Mouse (Mus musculus) hindbrain, embryonic 11.5 days (tissue): Measurements from ENCODE around the gene Il12a. TPM values are rescaled to one million over a fixed set of nuclear protein-coding genes. Genes with fewer than 3 reads are reported as not detected.
"Not testable (repeated sequence)": the region's sequence is repeated elsewhere in the genome, so short reads cannot be mapped to it uniquely, and the experiment has no call there.

Experiments
- ATAC-seq: fragments of 200-750 bp; cut with Nextera tagmentation; 2 replicates; pipeline ENCODE4 v1.8.0; 2017; ENCODE audit warnings: mild to moderate bottlenecking, moderate TSS enrichment, moderate library complexity; ENCODE audit not compliant: low FRiP score
- DNase-seq: peaks from one replicate; pipeline ENCODE4 v3.0.0-alpha.2; 2015; ENCODE audit warnings: low spot score
- H3K27ac ChIP-seq: fragments of 300-500 bp; sonication (generic); 2 replicates; pipeline ENCODE4 v1.5.1; 2014; ENCODE audit warnings: mild to moderate bottlenecking, low read depth, low read length
- H3K27me3 ChIP-seq: fragments of 300-500 bp; sonication (generic); 2 replicates; pipeline ENCODE4 v1.6.1; 2014; ENCODE audit warnings: mild to moderate bottlenecking, low read length, moderate library complexity, mixed read lengths; ENCODE audit not compliant: control insufficient read depth, insufficient read depth
- H3K36me3 ChIP-seq: fragments of 300-500 bp; sonication (generic); 2 replicates; pipeline ENCODE4 v1.6.1; 2014; ENCODE audit warnings: mild to moderate bottlenecking, low read length, moderate library complexity, mixed read lengths; ENCODE audit not compliant: control insufficient read depth, insufficient read depth
- H3K4me1 ChIP-seq: fragments of 300-500 bp; sonication (generic); replicated peaks from 2 replicates; pipeline ENCODE4 v1.6.1; 2014; ENCODE audit warnings: low read length, mixed read lengths; ENCODE audit not compliant: control insufficient read depth, insufficient read depth
- H3K4me2 ChIP-seq: fragments of 300-500 bp; sonication (generic); replicated peaks from 2 replicates; pipeline ENCODE4 v1.6.1; 2014; ENCODE audit warnings: mild to moderate bottlenecking, low read depth, low read length
- H3K4me3 ChIP-seq: fragments of 300-500 bp; sonication (generic); 2 replicates; pipeline ENCODE4 v1.5.1; 2014; ENCODE audit warnings: low read depth, low read length
- H3K9ac ChIP-seq: fragments of 300-500 bp; sonication (generic); 2 replicates; pipeline ENCODE4 v1.6.1; 2014; ENCODE audit warnings: low read depth, low read length
- H3K9me3 ChIP-seq: fragments of 300-500 bp; sonication (generic); 2 replicates; pipeline ENCODE4 v1.6.1; 2016; ENCODE audit warnings: low read length; ENCODE audit not compliant: control insufficient read depth
- WGBS: fragments of 180-500 bp; shearing (Covaris S2); extraction: QIAGEN DNeasy Blood & Tissue Kit; methylation state at CpG from one replicate; pipeline ENCODE4 v1.1.7; 2014; 5-methylcytosine and 5-hydroxymethylcytosine counted together
- polyA plus RNA-seq: library from polyadenylated mRNA; unstranded; fragments of >200 nt; fragmentation: Nextera tagmentation; extraction: Ambion mirVana; gene quantifications from 2 replicates; pipeline ENCODE4 v1.2.1, GENCODE M21; 2014

The Il12a gene
- polyA plus RNA-seq, 1 experiment from 2014 or later, result 0.19 TPM

DNA sequence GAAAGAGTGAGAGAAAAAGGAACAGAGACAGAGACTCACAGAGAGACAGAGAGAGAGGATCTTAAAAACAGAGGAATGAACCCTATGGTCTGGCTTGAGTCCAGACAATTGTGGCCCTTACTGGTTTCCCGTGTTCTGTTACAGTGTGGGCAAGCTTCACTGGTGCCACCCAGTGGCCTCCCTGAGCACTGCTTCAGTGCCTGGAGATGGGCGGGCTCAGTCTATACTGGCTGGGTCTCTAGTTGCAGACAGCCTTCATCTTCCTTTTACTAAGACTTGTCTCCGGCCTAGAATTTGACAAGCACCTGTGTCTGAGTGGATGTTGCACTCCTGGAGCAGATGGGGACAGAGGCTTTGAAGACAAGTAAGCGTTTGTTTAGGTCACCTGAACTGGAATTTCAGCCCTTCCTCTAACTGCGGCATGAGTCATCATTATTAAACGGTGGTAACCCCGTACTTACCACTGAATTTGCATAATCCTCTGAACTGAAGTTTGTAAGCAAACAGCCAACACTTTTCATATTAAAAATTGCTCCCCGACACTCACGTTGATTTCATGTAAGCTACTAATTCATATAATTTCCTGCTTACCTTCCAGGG is 18.9 kb downstream of the Il12a start:
- 0 out of 2 replicates have a peak, but pooled peaks have one; percentile 56 for ATAC-seq
- no peaks in the 10 kb centered on the region for H3K27me3 ChIP-seq
- no peak overlapping the region for H3K4me2 ChIP-seq
- no peak overlapping the region for H3K4me3 ChIP-seq
- H3K9ac ChIP-seq, result no peak overlapping the region
- no peaks in the 10 kb centered on the region for H3K36me3 ChIP-seq
- H3K27ac ChIP-seq, result no peak overlapping the region
- no peaks in the 10 kb centered on the region for H3K4me1 ChIP-seq
- no peaks in the 10 kb centered on the region for H3K9me3 ChIP-seq
- peak; percentile 64 for DNase-seq
- WGBS, result 62% methylated on average over 9 of the region's 9 CpGs

GRCm38 (mm10) chr3:68710436-68710835 is 20.0 kb downstream of the Il12a start:
- ATAC-seq, result no peak
- H3K4me3 ChIP-seq, result no peak overlapping the region
- WGBS, result 85% methylated on average over 1 of the region's 1 CpGs
- H3K9ac ChIP-seq, result no peak overlapping the region
- H3K36me3 ChIP-seq, result no peaks in the 10 kb centered on the region
- no peaks in the 10 kb centered on the region for H3K27me3 ChIP-seq
- no peak overlapping the region for H3K27ac ChIP-seq
- DNase-seq, result no peak
- H3K4me1 ChIP-seq, result no peaks in the 10 kb centered on the region
- no peaks in the 10 kb centered on the region for H3K9me3 ChIP-seq
- H3K4me2 ChIP-seq, result no peak overlapping the region

DNA sequence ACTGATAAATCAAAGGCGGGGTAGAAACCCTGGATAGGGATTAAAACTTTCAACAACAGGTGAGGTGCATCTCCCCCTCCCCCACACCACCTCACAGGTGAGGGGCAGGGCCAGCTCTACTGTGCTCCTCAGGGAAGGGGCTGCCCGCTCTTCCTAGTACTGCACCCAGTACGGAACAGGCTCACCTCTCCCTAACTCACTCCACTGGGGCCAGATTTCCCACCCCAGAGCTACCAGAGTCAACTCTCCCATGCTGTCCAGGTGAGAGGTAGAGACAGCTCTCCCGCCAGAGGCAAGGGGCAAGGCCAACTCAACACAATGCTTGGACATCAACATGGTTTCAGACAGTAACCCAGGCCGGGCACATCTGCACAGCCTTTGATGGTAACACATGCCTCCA is 21.1 kb downstream of the Il12a start:
- no peak for DNase-seq
- no peak overlapping the region for H3K4me3 ChIP-seq
- no peaks in the 10 kb centered on the region for H3K27me3 ChIP-seq
- H3K4me1 ChIP-seq, result no peaks in the 10 kb centered on the region
- H3K36me3 ChIP-seq, result no peaks in the 10 kb centered on the region
- WGBS, result 81% methylated on average over 5 of the region's 5 CpGs
- no peak overlapping the region for H3K27ac ChIP-seq
- H3K9me3 ChIP-seq, result no peaks in the 10 kb centered on the region
- H3K4me2 ChIP-seq, result no peak overlapping the region
- H3K9ac ChIP-seq, result no peak overlapping the region
- no peak for ATAC-seq

GRCm38 (mm10) chr3:68713550-68713949 is 23.1 kb downstream of the Il12a start:
- H3K27ac ChIP-seq, result no peak overlapping the region

DNA sequence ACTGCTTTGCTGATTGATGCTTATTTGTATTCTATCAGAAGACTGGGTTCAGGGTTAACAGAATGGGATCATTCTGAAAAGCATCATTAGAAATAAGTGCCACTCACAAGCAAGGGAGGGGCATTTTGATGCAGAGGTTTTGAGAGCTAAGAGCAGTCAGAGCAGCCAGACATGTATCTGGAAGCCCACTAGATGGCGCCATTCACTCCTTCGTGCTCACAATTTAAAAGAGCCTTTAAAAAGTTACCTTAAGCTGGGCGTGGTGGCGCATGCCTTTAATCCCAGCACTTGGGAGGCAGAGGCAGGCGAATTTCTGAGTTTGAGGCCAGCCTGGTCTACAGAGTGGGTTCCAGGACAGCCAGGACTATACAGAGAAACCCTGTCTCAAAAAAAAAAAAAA is 26.9 kb downstream of the Il12a start:
- H3K27ac ChIP-seq, H3K9me3 ChIP-seq, H3K4me3 ChIP-seq, H3K27me3 ChIP-seq, H3K36me3 ChIP-seq, H3K4me1 ChIP-seq, H3K9ac ChIP-seq, H3K4me2 ChIP-seq, ATAC-seq: not testable (repeated sequence)
- 42% methylated on average over 5 of the region's 5 CpGs for WGBS
- peak; percentile 74 for DNase-seq

More at GRCm38 (mm10) chr3:68713550-68713949, 23.1 kb downstream of the Il12a start:
- H3K4me1 ChIP-seq, result no peaks in the 10 kb centered on the region
- ATAC-seq (no peak), DNase-seq (peak; percentile 81)
- no peaks in the 10 kb centered on the region for H3K9me3 ChIP-seq
- H3K9ac ChIP-seq, result no peak overlapping the region
- no peak overlapping the region for H3K4me3 ChIP-seq
- no peaks in the 10 kb centered on the region for H3K36me3 ChIP-seq
- H3K4me2 ChIP-seq, result no peak overlapping the region
- 9% methylated on average over 7 of the region's 7 CpGs for WGBS
- no peaks in the 10 kb centered on the region for H3K27me3 ChIP-seq

DNA sequence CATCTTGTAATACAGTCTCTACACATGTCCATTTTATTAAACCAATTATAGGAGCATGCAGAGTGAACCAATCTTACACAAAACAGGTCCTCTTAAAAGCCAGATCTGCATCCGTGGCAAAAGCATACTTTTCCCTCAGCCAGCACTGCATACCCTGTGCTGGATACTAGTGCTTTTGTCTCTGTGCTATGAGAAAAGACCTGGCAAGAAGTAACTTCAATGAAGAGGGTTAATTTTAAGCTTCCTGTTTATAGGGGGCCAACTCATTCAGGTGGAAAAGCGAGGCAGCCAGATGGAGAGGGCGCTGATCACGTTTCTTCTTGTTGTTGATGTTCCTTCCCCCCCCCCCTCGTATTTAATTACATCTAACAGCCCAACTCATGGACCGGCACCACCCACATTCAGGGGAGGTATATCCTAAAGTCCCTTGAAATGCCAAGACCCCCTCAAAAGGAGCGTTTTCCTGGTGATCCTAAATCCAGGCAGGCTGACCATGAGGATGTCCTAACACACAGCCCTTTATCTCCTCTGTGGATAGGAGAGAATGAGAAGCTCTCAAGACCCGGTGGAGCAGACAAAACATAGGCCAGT is 28.9 kb downstream of the Il12a start:
- no peak for ATAC-seq
- no peaks in the 10 kb centered on the region for H3K4me1 ChIP-seq
- no peak overlapping the region for H3K4me2 ChIP-seq
- H3K27ac ChIP-seq, result no peak overlapping the region
- no peaks in the 10 kb centered on the region for H3K27me3 ChIP-seq
- H3K4me3 ChIP-seq, result no peak overlapping the region
- no peaks in the 10 kb centered on the region for H3K9me3 ChIP-seq
- WGBS, result 69% methylated on average over 8 of the region's 8 CpGs
- H3K9ac ChIP-seq, result no peak overlapping the region
- DNase-seq, result no peak
- H3K36me3 ChIP-seq, result no peaks in the 10 kb centered on the region

DNA sequence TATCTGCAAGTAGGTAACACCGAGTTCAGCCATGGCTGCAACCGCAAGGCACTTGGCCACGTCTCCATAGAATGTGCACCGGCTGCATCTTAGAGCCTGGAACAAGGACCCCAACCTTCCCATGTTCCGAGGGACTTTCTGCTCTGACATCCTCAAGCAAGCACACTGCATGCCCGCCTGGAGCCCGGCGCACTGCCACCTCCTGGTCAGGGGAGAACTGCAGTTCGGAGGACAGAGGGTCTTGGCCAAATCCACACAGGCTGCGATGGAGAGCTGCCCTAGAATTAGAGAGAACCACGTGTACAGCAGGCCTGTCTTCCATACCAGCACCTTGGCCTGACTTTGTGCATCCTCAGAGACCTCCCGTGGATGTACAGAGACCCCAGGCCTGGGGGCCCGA is 29.8 kb downstream of the Il12a start:
- Histone ChIP-seq H3K36me3 (no peaks in the 10 kb centered on the region), H3K4me3 (no peak overlapping the region), H3K27ac (no peak overlapping the region), H3K9me3 (no peaks in the 10 kb centered on the region), H3K4me2 (no peak overlapping the region), H3K9ac (no peak overlapping the region), H3K27me3 (no peaks in the 10 kb centered on the region), H3K4me1 (no peaks in the 10 kb centered on the region)
- ATAC-seq (peak; percentile 60; the same call in 1 of the 2 replicates), DNase-seq (peak; percentile 72)
- WGBS, result 37% methylated on average over 13 of the region's 13 CpGs

DNA sequence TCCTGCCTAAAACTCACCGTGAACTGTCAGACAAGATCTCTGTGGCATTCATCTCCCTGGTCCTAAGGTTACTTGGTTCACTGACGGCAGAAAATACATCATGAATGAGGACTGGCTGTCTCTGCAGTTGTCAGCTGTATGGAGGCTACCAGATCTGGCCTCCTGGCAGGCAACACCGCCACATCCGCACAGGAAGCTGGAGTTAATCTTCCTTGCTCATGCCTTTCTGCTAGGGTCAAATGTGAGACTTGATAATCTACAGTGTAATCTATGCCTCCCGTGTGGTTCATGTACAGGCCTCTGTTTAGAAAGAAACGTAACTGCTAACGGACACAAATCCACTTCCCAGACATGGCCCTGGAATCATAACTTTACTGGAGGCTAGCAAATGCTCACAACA is 51.5 kb downstream of the Il12a start:
- Histone ChIP-seq H3K27me3 (no peaks in the 10 kb centered on the region), H3K4me2 (no peak overlapping the region), H3K36me3 (no peaks in the 10 kb centered on the region), H3K27ac (no peak overlapping the region), H3K4me1 (no peaks in the 10 kb centered on the region), H3K9me3 (no peaks in the 10 kb centered on the region), H3K9ac (no peak overlapping the region), H3K4me3 (no peak overlapping the region)
- 81% methylated on average over 7 of the region's 7 CpGs for WGBS
- DNase-seq (no peak), ATAC-seq (no peak)

DNA sequence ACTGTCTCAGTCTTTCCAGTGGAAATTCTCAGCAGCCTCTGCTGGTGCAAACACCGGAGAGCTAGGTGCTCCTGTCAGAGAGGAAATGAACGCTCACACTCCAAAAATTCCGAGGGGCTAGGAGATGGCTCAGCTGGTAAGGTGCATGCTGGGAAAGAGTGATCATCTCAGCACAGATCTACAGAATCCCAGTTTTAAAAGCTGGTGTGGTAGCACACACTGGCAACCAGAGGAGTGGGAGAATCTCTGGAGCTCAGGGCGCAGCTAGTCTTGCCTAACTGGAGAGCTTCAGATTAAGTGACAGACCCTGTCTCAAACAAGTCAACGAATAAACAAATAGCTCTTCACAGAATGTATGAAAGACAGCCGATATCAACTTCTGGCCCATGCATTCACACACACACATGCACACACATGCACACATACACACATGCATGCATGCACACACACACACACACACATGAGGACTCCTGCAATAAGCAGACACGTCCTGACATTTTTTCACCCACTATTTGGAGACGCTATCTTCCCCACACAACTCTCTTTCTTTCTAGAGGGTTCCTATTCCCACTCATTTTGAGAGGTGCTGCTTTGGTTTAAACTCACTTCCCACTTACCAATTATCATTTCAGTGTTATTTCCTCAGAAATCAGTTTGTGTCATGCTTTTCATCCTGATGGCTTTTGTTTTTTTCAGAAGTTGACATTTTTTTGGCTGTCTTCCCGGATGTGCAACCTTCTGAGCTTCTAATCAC is 52.5 kb downstream of the Il12a start:
- H3K4me1 ChIP-seq, result no peaks in the 10 kb centered on the region
- DNase-seq (no peak), ATAC-seq (no peak)
- H3K27me3 ChIP-seq, result no peaks in the 10 kb centered on the region
- H3K4me2 ChIP-seq, result no peak overlapping the region
- H3K4me3 ChIP-seq, result no peak overlapping the region
- H3K9ac ChIP-seq, result no peak overlapping the region
- H3K36me3 ChIP-seq, result no peaks in the 10 kb centered on the region
- H3K9me3 ChIP-seq, result no peaks in the 10 kb centered on the region
- 86% methylated on average over 9 of the region's 9 CpGs for WGBS
- no peak overlapping the region for H3K27ac ChIP-seq
